Mouse (Mus musculus) CH12.LX (cell line): Measurements from ENCODE around the gene Gm20388.

Experiments used
- KAT2A ChIP-seq: IDR thresholded peaks from 2 replicates; pipeline ENCODE4 v1.6.1; 2012; ENCODE audit warnings: low read length, improper control_type of control experiment, inconsistent platforms; ENCODE audit not compliant: insufficient replicate concordance
- MEF2A ChIP-seq: IDR thresholded peaks from 2 replicates; pipeline ENCODE4 v1.6.1; 2014; ENCODE audit warnings: low read depth, mild to moderate bottlenecking, inconsistent platforms, low read length, improper control_type of control experiment, borderline replicate concordance
- SMC3 ChIP-seq: IDR thresholded peaks from 2 replicates; pipeline ENCODE4 v1.6.1; 2011; ENCODE audit warnings: low read depth, low read length, improper control_type of control experiment

- TF ChIP-seq SMC3: no peak
- TF ChIP-seq MEF2A: no peak
- no peak for TF ChIP-seq KAT2A
Measured at GRCm38 (mm10) chr8:122671894-122672293, 2761.3 kb downstream of the Gm20388 start.
